Mouse (Mus musculus) layer of hippocampus, adult 18-20 months (tissue): ENCODE results near the gene Selenof. TPM values are rescaled to one million over a fixed set of nuclear protein-coding genes. Genes with fewer than 3 reads are reported as not detected.
"Not testable (repeated sequence)": the region's sequence is repeated elsewhere in the genome, so short reads cannot be mapped to it uniquely, and the experiment has no call there.

ENCODE experiments used
- DNase-seq, 2 experiments: peaks; one replicate each; pipeline ENCODE4 v3.0.0; 2022; ENCODE audit warnings: low spot score in 2 of 2
- total RNA-seq, 2 experiments: library from RNA; stranded (reverse); gene quantifications; 2 replicates each; pipeline ENCODE4 v1.2.3; 2021

Selenof gene
- total RNA-seq, 2 experiments from 2014 or later, result 210 to 219 TPM

GRCm38 (mm10) chr3:144597790-144598467, 27.8 kb downstream of the Selenof start:
- DNase-seq, result no peak

GRCm38 (mm10) chr3:144602413-144602812, 32.3 kb downstream of the Selenof start:
- no peak for DNase-seq

GRCm38 (mm10) chr3:144602819-144603218, 32.7 kb downstream of the Selenof start:
- DNase-seq, result no peak

GRCm38 (mm10) chr3:144603558-144603957, 33.5 kb downstream of the Selenof start:
- DNase-seq, result no peak

- DNase-seq, result no peak
Observed at GRCm38 (mm10) chr3:144604205-144604604, 34.1 kb downstream of the Selenof start.

GRCm38 (mm10) chr3:144605811-144606210, 35.7 kb downstream of the Selenof start:
- not testable (repeated sequence) for DNase-seq

GRCm38 (mm10) chr3:144606449-144606848, 36.3 kb downstream of the Selenof start:
- no peak for DNase-seq

- no peak for DNase-seq
Observed at GRCm38 (mm10) chr3:144608090-144608489, 38.0 kb downstream of the Selenof start.

- no peak for DNase-seq
Observed at GRCm38 (mm10) chr3:144610759-144611158, 40.7 kb downstream of the Selenof start.

GRCm38 (mm10) chr3:144611626-144612271, 41.6 kb downstream of the Selenof start:
- peak in 1 of 2 experiments; percentile 62 for DNase-seq

GRCm38 (mm10) chr3:144612382-144612781, 42.3 kb downstream of the Selenof start:
- DNase-seq, result no peak

- no peak for DNase-seq
Observed at GRCm38 (mm10) chr3:144614277-144614676, 44.2 kb downstream of the Selenof start.

- DNase-seq, result no peak
Observed at GRCm38 (mm10) chr3:144614698-144615097, 44.6 kb downstream of the Selenof start.

- DNase-seq, result no peak
Observed at GRCm38 (mm10) chr3:144615459-144615858, 45.4 kb downstream of the Selenof start.

- DNase-seq, result peak; percentile 74 to 91
Observed at GRCm38 (mm10) chr3:144616654-144617425, 46.7 kb downstream of the Selenof start.

GRCm38 (mm10) chr3:144617633-144618180, 47.6 kb downstream of the Selenof start:
- DNase-seq, result no peak

- DNase-seq, result no peak
Observed at GRCm38 (mm10) chr3:144622930-144623612, 53.0 kb downstream of the Selenof start.

GRCm38 (mm10) chr3:144625691-144626090, 55.6 kb downstream of the Selenof start:
- no peak for DNase-seq

GRCm38 (mm10) chr3:144628005-144628914, 58.2 kb downstream of the Selenof start:
- DNase-seq, result no peak

GRCm38 (mm10) chr3:144628915-144629230, 58.8 kb downstream of the Selenof start:
- no peak for DNase-seq
